10 mouse cellular contexts compared by ENCODE assay signal in genomic region chr16:21165343-21166220, GRCm38 (mm10). TPM values are rescaled to one million over a fixed set of nuclear protein-coding genes. Genes with fewer than 3 reads are reported as not detected.
DNase-seq lines count a peak whose midpoint lies in the region; ATAC-seq and TF ChIP-seq lines count a peak whose summit lies in the region.
"Not testable (repeated sequence)": the region's sequence is repeated elsewhere in the genome, so short reads cannot be mapped to it uniquely, and the experiment has no call there.
"Had no signal": no experiment of that assay in that cellular context is flagged by ENCODE, and none has a peak within 500 bp of the region (broad histone marks: within the 10 kb centered on the region; RNA-seq: fewer than 3 reads in every experiment).

No protein-coding gene starts in this region.

- not testable (repeated sequence) for H3K36me3 ChIP-seq in forebrain, embryonic 11.5 days (ENCODE audit: control insufficient read depth, insufficient read depth, low read length); intestine, embryonic 16.5 days (ENCODE audit: control insufficient read depth, insufficient read depth, low read length); limb, embryonic 14.5 days (ENCODE audit: control insufficient read depth, insufficient read depth, low read length); midbrain, embryonic 12.5 days

- 20% methylated on average over 17 of the region's 19 CpGs for whole genome bisulfite sequencing in forebrain, embryonic 11.5 days
- WGBS in intestine, embryonic 16.5 days: 17% methylated on average over 15 of the region's 19 CpGs
- WGBS in limb, embryonic 14.5 days: 25% methylated on average over 13 of the region's 19 CpGs
- WGBS in midbrain, embryonic 12.5 days: 17% methylated on average over 14 of the region's 19 CpGs

- not testable (repeated sequence) for H3K27ac ChIP-seq in forebrain, embryonic 11.5 days (ENCODE audit: low read depth, low read length); intestine, embryonic 16.5 days (ENCODE audit: low read length); limb, embryonic 14.5 days (replicated peaks; ENCODE audit: low read depth, low read length); midbrain, embryonic 12.5 days (replicated peaks)

- H3K4me1 ChIP-seq in forebrain, embryonic 11.5 days (replicated peaks; ENCODE audit: control insufficient read depth, insufficient read depth, low read length); intestine, embryonic 16.5 days (ENCODE audit: control insufficient read depth, insufficient read depth, low read length); limb, embryonic 14.5 days (ENCODE audit: control insufficient read depth, insufficient read depth, low read length); midbrain, embryonic 12.5 days: not testable (repeated sequence)

- H3K9me3 ChIP-seq in forebrain, embryonic 11.5 days (ENCODE audit: control insufficient read depth, low read length); intestine, embryonic 16.5 days (ENCODE audit: control insufficient read depth, low read length); limb, embryonic 14.5 days (ENCODE audit: control insufficient read depth, low read length); midbrain, embryonic 12.5 days: not testable (repeated sequence)

- ATAC-seq in forebrain, embryonic 11.5 days (replicated peaks; ENCODE audit: low FRiP score): peak; percentile 66
- ATAC-seq in hematopoietic stem cell, adult 5-6 weeks (replicated peaks in 1 of 2; ENCODE audit: insufficient read depth in 1 of 2, low FRiP score in 2 of 2, low TSS enrichment in 1 of 2, low read depth in 1 of 2, poor library complexity in 2 of 2, severe bottlenecking in 2 of 2): peak; percentile 91 to 94
- peak; percentile 82 for ATAC-seq in intestine, embryonic 16.5 days
- peak; percentile 67; the same call in 1 of the 2 replicates for ATAC-seq in limb, embryonic 14.5 days (ENCODE audit: low FRiP score, low read depth)
- ATAC-seq in midbrain, embryonic 12.5 days (ENCODE audit: low FRiP score, low read depth): peak; percentile 85; the same call in 1 of the 2 replicates
- ATAC-seq in neutrophil, adult 5-6 weeks (ENCODE audit: extremely low read depth, insufficient number of reproducible peaks, low FRiP score, poor library complexity, severe bottlenecking): peak; percentile 53; the same call in 1 of the 2 replicates

- not testable (repeated sequence) for H3K9ac ChIP-seq in forebrain, embryonic 11.5 days (ENCODE audit: low read length); intestine, embryonic 16.5 days (ENCODE audit: low read depth, low read length); limb, embryonic 14.5 days (ENCODE audit: low read depth, low read length, severe bottlenecking); midbrain, embryonic 12.5 days (replicated peaks)

- not testable (repeated sequence) for H3K27me3 ChIP-seq in forebrain, embryonic 11.5 days (ENCODE audit: control insufficient read depth, insufficient read depth, low read length); intestine, embryonic 16.5 days (replicated peaks; ENCODE audit: control insufficient read depth, insufficient read depth, low read length); limb, embryonic 14.5 days (ENCODE audit: control insufficient read depth, insufficient read depth, low read length); midbrain, embryonic 12.5 days

- not testable (repeated sequence) for H3K4me2 ChIP-seq in forebrain, embryonic 11.5 days (ENCODE audit: low read depth, low read length, severe bottlenecking); intestine, embryonic 16.5 days (ENCODE audit: low read depth, low read length); limb, embryonic 14.5 days (replicated peaks; ENCODE audit: low read depth, low read length, severe bottlenecking); midbrain, embryonic 12.5 days (replicated peaks)

- DNase-seq in T-cell, adult 2 months (ENCODE audit: low spot score): peak; percentile 8
- DNase-seq in forebrain, embryonic 11.5 days (ENCODE audit: low spot score); limb, embryonic 14.5 days (ENCODE audit: low spot score): not testable (repeated sequence)
- DNase-seq in yolk sac, embryonic 10.5 days (ENCODE audit: low spot score): peak; percentile 10

- H3K4me3 ChIP-seq in forebrain, embryonic 11.5 days (ENCODE audit: low read depth, low read length); intestine, embryonic 16.5 days (ENCODE audit: low read length); limb, embryonic 14.5 days (replicated peaks; ENCODE audit: low read length); midbrain, embryonic 12.5 days: not testable (repeated sequence)

- not testable (repeated sequence) for TF ChIP-seq POLR2A in limb, embryonic 14.5 days (IDR thresholded peaks at IDR 0.05; ENCODE audit: borderline replicate concordance, extremely low read depth, insufficient read depth, insufficient read length)

RNA-seq across cellular contexts. Expression of gene Teddm3, which starts 11.8 kb away (rescaled TPM):
- polyA plus RNA-seq in forebrain, embryonic 11.5 days (2014; fragmentation: Nextera tagmentation; extraction: Ambion mirVana): not detected in 2 replicates
- not detected in 2 replicates for total RNA-seq in hematopoietic stem cell, adult 5-6 weeks (2017)
- 0.20 TPM in 1 of 2 replicates, not detected in the other for polyA plus RNA-seq in intestine, embryonic 16.5 days (2015; fragmentation: Nextera tagmentation; extraction: Ambion mirVana)
- 0.28 and 0.31 TPM in 2 replicates for polyA plus RNA-seq in limb, embryonic 14.5 days (2012; rRNA removed)
- 0.69 and 2.1 TPM in 2 replicates for polyA plus RNA-seq in limb, embryonic 14.5 days (2014; fragmentation: Nextera tagmentation; extraction: Ambion mirVana)
- not detected in 2 replicates for polyA plus RNA-seq in midbrain, embryonic 12.5 days (2016; fragmentation: Nextera tagmentation; extraction: Ambion mirVana)
- total RNA-seq in neutrophil, adult 5-6 weeks (2017): not detected in 2 replicates
- total RNA-seq: adrenal gland, postnatal 14 days; heart, postnatal 4 days had no signal

RNA-seq across cellular contexts. Expression of gene Ephb3, which starts 39.0 kb away (rescaled TPM):
- 14.8 and 14.9 TPM in 2 replicates for polyA plus RNA-seq in forebrain, embryonic 11.5 days (2014; fragmentation: Nextera tagmentation; extraction: Ambion mirVana)
- 0.05 TPM in 1 of 2 replicates, not detected in the other for total RNA-seq in hematopoietic stem cell, adult 5-6 weeks (2017)
- 9.1 and 9.3 TPM in 2 replicates for polyA plus RNA-seq in intestine, embryonic 16.5 days (2015; fragmentation: Nextera tagmentation; extraction: Ambion mirVana)
- 70.9 and 96.8 TPM in 2 replicates for polyA plus RNA-seq in limb, embryonic 14.5 days (2012; rRNA removed)
- 37.0 and 42.1 TPM in 2 replicates for polyA plus RNA-seq in limb, embryonic 14.5 days (2014; fragmentation: Nextera tagmentation; extraction: Ambion mirVana)
- polyA plus RNA-seq in midbrain, embryonic 12.5 days (2016; fragmentation: Nextera tagmentation; extraction: Ambion mirVana): 23.6 and 24.2 TPM in 2 replicates
- total RNA-seq in neutrophil, adult 5-6 weeks (2017): 0.47 and 2.2 TPM in 2 replicates
